Mouse (Mus musculus): ENCODE measurements around the gene Rmdn3. TPM values are rescaled to one million over a fixed set of nuclear protein-coding genes. Genes with fewer than 3 reads are reported as not detected.

The Rmdn3 gene
- total RNA-seq, 2 experiments from 2014 or later: 59.4 to 61.8 TPM

- DNase-seq: peak in 1 of 2 experiments; percentile 16
Observed at GRCm38 (mm10) chr2:119166901-119167865, 10.3 kb upstream of the Rmdn3 start, which contains the start of gene Gchfr. Gene Gchfr, plus strand, starts transcription at chr2:119167773.

GRCm38 (mm10) chr2:119165401-119165800, 8.6 kb upstream of the Rmdn3 start:
- no peak for DNase-seq

- no peak for DNase-seq
Observed at GRCm38 (mm10) chr2:119163999-119164398, 7.2 kb upstream of the Rmdn3 start.

- DNase-seq: no peak
Observed at GRCm38 (mm10) chr2:119163135-119163534, 6.3 kb upstream of the Rmdn3 start.

- DNase-seq: no peak
Observed at GRCm38 (mm10) chr2:119161247-119161646, 4.4 kb upstream of the Rmdn3 start.

GRCm38 (mm10) chr2:119157836-119158235, 1.0 kb upstream of the Rmdn3 start:
- DNase-seq: no peak

GRCm38 (mm10) chr2:119156081-119156680, 653 bp downstream of the Rmdn3 start:
- peak; percentile 7 to 17 for DNase-seq

GRCm38 (mm10) chr2:119155388-119155787, 1.4 kb downstream of the Rmdn3 start:
- no peak for DNase-seq

- no peak for DNase-seq
Observed at GRCm38 (mm10) chr2:119154683-119155082, 2.2 kb downstream of the Rmdn3 start.

- DNase-seq: no peak
Observed at GRCm38 (mm10) chr2:119152255-119152654, 4.6 kb downstream of the Rmdn3 start.

- no peak for DNase-seq
Observed at GRCm38 (mm10) chr2:119147775-119148174, 9.1 kb downstream of the Rmdn3 start.

GRCm38 (mm10) chr2:119147160-119147678, 9.6 kb downstream of the Rmdn3 start:
- no peak for DNase-seq

- no peak for DNase-seq
Observed at GRCm38 (mm10) chr2:119146435-119146834, 10.4 kb downstream of the Rmdn3 start.

- DNase-seq: no peak
Observed at GRCm38 (mm10) chr2:119145199-119145598, 11.6 kb downstream of the Rmdn3 start.

GRCm38 (mm10) chr2:119136346-119136898, 20.4 kb downstream of the Rmdn3 start:
- DNase-seq: no peak

GRCm38 (mm10) chr2:119113121-119113925, 43.5 kb downstream of the Rmdn3 start:
- DNase-seq: no peak

- DNase-seq: peak; percentile 88 to 89
Observed at GRCm38 (mm10) chr2:119112438-119113112, 44.3 kb downstream of the Rmdn3 start, which contains the start of gene Rad51. Gene Rad51, plus strand, starts transcription at chr2:119112793.

- no peak for DNase-seq
Observed at GRCm38 (mm10) chr2:119111060-119111459, 45.8 kb downstream of the Rmdn3 start.

GRCm38 (mm10) chr2:119108554-119108953, 48.3 kb downstream of the Rmdn3 start:
- no peak for DNase-seq

GRCm38 (mm10) chr2:119106583-119106982, 50.3 kb downstream of the Rmdn3 start:
- DNase-seq: no peak

GRCm38 (mm10) chr2:119101552-119101951, 55.3 kb downstream of the Rmdn3 start:
- no peak for DNase-seq
